Mouse (Mus musculus) limb, embryonic 11.5 days (tissue): ENCODE results near the gene 1700023F06Rik. TPM values are rescaled to one million over a fixed set of nuclear protein-coding genes. Genes with fewer than 3 reads are reported as not detected.
"Not testable (repeated sequence)": the region's sequence is repeated elsewhere in the genome, so short reads cannot be mapped to it uniquely, and the experiment has no call there.

Source experiments
- ATAC-seq: fragments of 200-750 bp; cut with Nextera tagmentation; 2 replicates; pipeline ENCODE4 v1.8.0; 2017; ENCODE audit warnings: low read depth; ENCODE audit not compliant: insufficient number of reproducible peaks, low FRiP score, low TSS enrichment
- DNase-seq: peaks from one replicate; pipeline ENCODE4 v3.0.0-alpha.2; 2015; ENCODE audit warnings: low spot score
- H3K27ac ChIP-seq: fragments of 300-500 bp; sonication (generic); replicated peaks from 2 replicates; pipeline ENCODE4 v1.5.1; 2014; ENCODE audit warnings: low read depth, mild to moderate bottlenecking, low read length
- H3K27me3 ChIP-seq: fragments of 300-500 bp; sonication (generic); 2 replicates; pipeline ENCODE4 v1.6.1; 2014; ENCODE audit warnings: mild to moderate bottlenecking, low read length, mixed read lengths; ENCODE audit not compliant: control insufficient read depth, insufficient read depth
- H3K36me3 ChIP-seq: fragments of 300-500 bp; sonication (generic); 2 replicates; pipeline ENCODE4 v1.6.1; 2014; ENCODE audit warnings: mild to moderate bottlenecking, low read length, moderate library complexity, mixed read lengths; ENCODE audit not compliant: control insufficient read depth, insufficient read depth
- H3K4me1 ChIP-seq: fragments of 300-500 bp; sonication (generic); 2 replicates; pipeline ENCODE4 v1.6.1; 2014; ENCODE audit warnings: low read length, mixed read lengths; ENCODE audit not compliant: control insufficient read depth, insufficient read depth
- H3K4me2 ChIP-seq: fragments of 300-500 bp; sonication (generic); 2 replicates; pipeline ENCODE4 v1.6.1; 2014; ENCODE audit warnings: low read depth, mild to moderate bottlenecking, moderate library complexity; ENCODE audit not compliant: severe bottlenecking
- H3K4me3 ChIP-seq: fragments of 300-500 bp; sonication (generic); 2 replicates; pipeline ENCODE4 v1.5.1; 2014; ENCODE audit warnings: low read depth, low read length
- H3K9ac ChIP-seq: fragments of 300-500 bp; sonication (generic); 2 replicates; pipeline ENCODE4 v1.6.1; 2014; ENCODE audit warnings: mild to moderate bottlenecking, low read length
- H3K9me3 ChIP-seq: fragments of 300-500 bp; sonication (generic); 2 replicates; pipeline ENCODE4 v1.6.1; 2016; ENCODE audit warnings: low read length; ENCODE audit not compliant: control insufficient read depth
- WGBS: fragments of 180-500 bp; shearing (Covaris S2); extraction: QIAGEN DNeasy Blood & Tissue Kit; methylation state at CpG from one replicate; pipeline ENCODE4 v1.1.7; 2014; 5-methylcytosine and 5-hydroxymethylcytosine counted together
- polyA plus RNA-seq: library from polyadenylated mRNA; unstranded; fragments of >200 nt; fragmentation: Nextera tagmentation; extraction: Ambion mirVana; gene quantifications from 2 replicates; pipeline ENCODE4 v1.2.1, GENCODE M21; 2014

The 1700023F06Rik gene
- polyA plus RNA-seq, 1 experiment from 2014 or later: 0.48 TPM

DNA sequence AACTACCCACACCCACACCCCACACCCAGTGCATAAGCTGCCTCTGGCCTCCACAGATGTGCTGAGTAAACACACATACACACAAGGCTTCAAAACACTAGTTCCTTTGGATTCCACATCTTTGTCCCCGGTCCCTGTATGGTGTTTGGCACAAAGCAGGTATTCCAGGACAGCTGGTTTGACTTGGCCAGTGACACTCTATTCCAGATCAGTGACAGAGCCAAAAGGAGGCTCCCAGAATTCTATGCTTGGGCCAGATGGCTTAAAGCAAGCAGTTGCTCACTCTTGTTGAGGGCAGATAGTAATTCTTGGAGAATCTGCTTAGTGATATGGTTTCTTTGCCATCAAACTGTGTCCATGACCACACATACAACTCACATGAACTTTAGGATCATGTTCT is 26.1 kb upstream of the 1700023F06Rik start:
- DNase-seq (no peak), ATAC-seq (no peak)
- Histone ChIP-seq H3K4me1 (peaks cover 4% of the 10 kb centered on the region; the same call in 1 of the 2 replicates), H3K27me3 (no peaks in the 10 kb centered on the region), H3K36me3 (peaks cover 4% of the 10 kb centered on the region; the same call in 1 of the 2 replicates), H3K9ac (no peak overlapping the region), H3K4me2 (no peak overlapping the region), H3K4me3 (no peak overlapping the region), H3K27ac (no peak overlapping the region), H3K9me3 (no peaks in the 10 kb centered on the region)
- WGBS: 89% methylated on average over 1 of the region's 1 CpGs

DNA sequence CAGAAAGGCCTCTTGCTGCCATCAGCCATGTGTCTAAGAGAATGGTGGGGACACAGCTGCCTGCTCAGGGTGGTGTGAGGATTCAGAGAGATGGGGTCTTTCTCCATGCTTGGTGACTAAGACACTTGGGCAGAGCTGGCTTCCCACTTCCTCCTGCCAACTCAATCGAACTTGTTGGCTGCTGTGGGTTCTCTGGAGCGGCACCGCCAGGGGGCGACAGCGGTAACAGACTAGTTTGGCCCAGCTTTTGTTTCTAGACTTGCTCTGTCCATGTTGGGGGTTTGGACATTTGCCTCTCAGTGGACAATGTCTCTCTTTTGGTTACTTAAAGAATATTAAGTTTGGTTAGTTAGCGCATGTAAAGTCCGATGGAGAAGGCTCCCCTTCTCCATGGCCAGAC is 24.6 kb upstream of the 1700023F06Rik start:
- no peak overlapping the region for H3K27ac ChIP-seq
- H3K4me2 ChIP-seq: no peak overlapping the region
- H3K4me1 ChIP-seq: peaks cover 4% of the 10 kb centered on the region; the same call in 1 of the 2 replicates
- 32% methylated on average over 7 of the region's 7 CpGs for WGBS
- no peaks in the 10 kb centered on the region for H3K9me3 ChIP-seq
- peaks cover 2% of the 10 kb centered on the region; the same call in 1 of the 2 replicates for H3K36me3 ChIP-seq
- H3K27me3 ChIP-seq: no peaks in the 10 kb centered on the region
- DNase-seq (peak; percentile 83), ATAC-seq (no peak)
- no peak overlapping the region for H3K4me3 ChIP-seq
- H3K9ac ChIP-seq: no peak overlapping the region; the same call in 1 of the 2 replicates

DNA sequence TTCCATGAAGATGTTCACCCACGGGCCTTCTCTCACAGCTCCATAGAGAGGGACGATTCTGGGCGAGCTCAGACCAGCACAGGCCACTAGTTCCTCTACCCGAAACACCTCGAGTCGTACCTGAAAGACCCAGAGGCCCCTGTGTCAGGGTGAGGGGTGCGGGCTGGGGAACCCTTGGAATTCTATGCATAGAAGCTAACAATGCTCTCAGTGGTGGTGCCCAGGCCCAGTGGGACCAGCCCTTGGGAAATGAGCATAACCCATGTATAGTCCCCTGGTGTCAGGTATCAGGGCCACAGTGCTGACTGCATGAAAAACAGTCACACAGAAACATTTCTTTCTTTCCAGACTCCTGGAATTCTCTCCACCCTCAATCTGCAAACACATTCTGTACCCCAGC is 23.0 kb upstream of the 1700023F06Rik start:
- Histone ChIP-seq H3K9me3 (no peaks in the 10 kb centered on the region), H3K27ac (no peak overlapping the region), H3K4me1 (peaks cover 4% of the 10 kb centered on the region; the same call in 1 of the 2 replicates), H3K9ac (no peak overlapping the region), H3K4me3 (no peak overlapping the region), H3K36me3 (peaks cover 2% of the 10 kb centered on the region; the same call in 1 of the 2 replicates), H3K27me3 (no peaks in the 10 kb centered on the region), H3K4me2 (no peak overlapping the region)
- ATAC-seq (no peak), DNase-seq (no peak)
- WGBS: 91% methylated on average over 7 of the region's 7 CpGs

DNA sequence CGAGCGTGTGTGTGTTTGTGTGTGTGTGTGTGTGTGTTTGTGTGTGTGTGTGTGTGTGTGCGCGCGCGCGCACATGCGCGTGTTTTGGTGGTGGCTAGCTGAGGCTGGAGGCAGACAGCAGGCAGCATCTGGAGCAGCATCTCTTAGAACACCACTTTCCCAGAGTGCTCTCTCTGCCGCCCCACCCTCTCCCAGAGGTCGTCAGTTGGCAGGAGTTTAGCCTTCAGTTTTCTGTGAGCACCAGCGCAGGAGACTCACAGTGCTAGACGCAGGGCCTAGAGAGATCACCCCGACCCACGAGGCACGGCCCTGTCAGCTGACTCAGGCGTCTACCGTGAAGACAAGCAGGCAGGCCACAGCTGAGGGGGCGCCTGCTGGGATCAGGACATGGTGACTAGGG is 22.3 kb upstream of the 1700023F06Rik start:
- DNase-seq (no peak), ATAC-seq (no peak)
- Histone ChIP-seq H3K27me3 (no peaks in the 10 kb centered on the region), H3K4me1 (peaks cover 4% of the 10 kb centered on the region; the same call in 1 of the 2 replicates), H3K27ac (no peak overlapping the region), H3K4me3 (no peak overlapping the region), H3K36me3 (peaks cover 2% of the 10 kb centered on the region; the same call in 1 of the 2 replicates), H3K4me2 (no peak overlapping the region), H3K9ac (no peak overlapping the region), H3K9me3 (no peaks in the 10 kb centered on the region)
- WGBS: 89% methylated on average over 19 of the region's 19 CpGs

DNA sequence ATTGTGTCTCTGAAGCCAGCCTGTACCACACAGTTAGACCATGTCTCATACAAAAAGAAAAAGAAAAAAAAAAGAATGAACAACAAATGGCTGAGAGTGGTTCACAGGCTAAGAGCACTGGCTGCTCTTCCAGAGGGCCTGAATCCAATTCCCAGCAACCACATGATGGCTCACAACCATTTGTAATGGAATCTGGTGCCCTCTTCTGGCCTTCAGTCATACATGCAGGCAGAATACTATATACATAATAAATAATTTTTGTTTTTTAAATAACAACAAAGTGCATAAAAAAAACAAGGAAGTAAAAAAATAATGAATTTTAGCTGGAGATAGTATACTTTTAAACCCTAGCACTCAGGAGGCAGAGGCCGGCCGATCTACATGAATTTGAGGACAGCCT is 21.2 kb upstream of the 1700023F06Rik start:
- no peak overlapping the region for H3K27ac ChIP-seq
- no peak overlapping the region for H3K4me3 ChIP-seq
- H3K27me3 ChIP-seq: no peaks in the 10 kb centered on the region
- ATAC-seq: no peak
- no peaks in the 10 kb centered on the region for H3K9me3 ChIP-seq
- WGBS: 94% methylated on average over 2 of the region's 2 CpGs
- H3K4me2 ChIP-seq: no peak overlapping the region
- no peak for DNase-seq
- H3K4me1 ChIP-seq: peaks cover 7% of the 10 kb centered on the region; the same call in 1 of the 2 replicates
- H3K9ac ChIP-seq: no peak overlapping the region
- H3K36me3 ChIP-seq: peaks cover 2% of the 10 kb centered on the region; the same call in 1 of the 2 replicates

DNA sequence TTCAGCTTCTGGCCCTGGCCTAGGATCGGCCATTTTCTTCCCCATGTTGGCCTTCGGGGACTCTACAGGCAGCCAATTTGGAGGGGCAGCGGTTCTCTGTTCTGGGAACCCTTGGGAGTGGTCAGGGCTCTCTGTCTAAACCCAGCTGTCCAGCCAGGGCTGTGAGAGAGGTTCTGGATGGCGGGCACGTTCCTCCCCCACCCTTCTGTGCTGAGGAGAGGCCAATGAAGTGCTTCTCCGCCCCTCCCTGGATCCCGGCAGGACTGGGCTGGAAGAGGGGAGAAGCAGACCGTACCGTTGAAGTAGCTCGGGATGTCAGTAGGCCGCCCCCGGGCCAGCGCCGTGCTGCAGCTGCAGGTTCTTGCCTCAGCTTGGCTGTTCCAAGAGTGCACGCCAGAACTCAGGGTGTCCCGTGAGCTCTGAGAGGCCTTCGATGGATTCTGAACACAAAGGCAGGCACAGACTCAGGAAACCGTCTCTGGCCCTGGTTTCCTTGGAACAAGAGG is 15.6 kb upstream of the 1700023F06Rik start:
- no peaks in the 10 kb centered on the region for H3K27me3 ChIP-seq
- WGBS: 64% methylated on average over 18 of the region's 18 CpGs
- H3K27ac ChIP-seq: no peak overlapping the region
- H3K4me2 ChIP-seq: no peak overlapping the region
- H3K4me3 ChIP-seq: no peak overlapping the region
- no peaks in the 10 kb centered on the region; the same call in 1 of the 2 replicates for H3K36me3 ChIP-seq
- no peak overlapping the region for H3K9ac ChIP-seq
- no peak for ATAC-seq
- H3K9me3 ChIP-seq: no peaks in the 10 kb centered on the region
- 0 out of 2 replicates have a peak, but pooled peaks cover 3% of the 10 kb centered on the region for H3K4me1 ChIP-seq
- DNase-seq: no peak

- no peak overlapping the region for H3K9ac ChIP-seq
- ATAC-seq (no peak), DNase-seq (no peak)
- no peaks in the 10 kb centered on the region for H3K27me3 ChIP-seq
- H3K36me3 ChIP-seq: no peaks in the 10 kb centered on the region; the same call in 1 of the 2 replicates
- H3K4me1 ChIP-seq: peaks cover 5% of the 10 kb centered on the region; the same call in 1 of the 2 replicates
- no peak overlapping the region for H3K4me2 ChIP-seq
- 90% methylated on average over 10 of the region's 10 CpGs for WGBS
- no peak overlapping the region for H3K27ac ChIP-seq
- H3K4me3 ChIP-seq: no peak overlapping the region
- H3K9me3 ChIP-seq: no peaks in the 10 kb centered on the region
Observed at GRCm38 (mm10) chr11:103223444-103223843, 15.1 kb upstream of the 1700023F06Rik start.

GRCm38 (mm10) chr11:103222718-103223117 is 14.4 kb upstream of the 1700023F06Rik start:
- DNase-seq, H3K4me2 ChIP-seq, H3K4me1 ChIP-seq, H3K4me3 ChIP-seq, H3K36me3 ChIP-seq, H3K9ac ChIP-seq, H3K27me3 ChIP-seq, H3K9me3 ChIP-seq, H3K27ac ChIP-seq, ATAC-seq: not testable (repeated sequence)
- 87% methylated on average over 4 of the region's 4 CpGs for WGBS

DNA sequence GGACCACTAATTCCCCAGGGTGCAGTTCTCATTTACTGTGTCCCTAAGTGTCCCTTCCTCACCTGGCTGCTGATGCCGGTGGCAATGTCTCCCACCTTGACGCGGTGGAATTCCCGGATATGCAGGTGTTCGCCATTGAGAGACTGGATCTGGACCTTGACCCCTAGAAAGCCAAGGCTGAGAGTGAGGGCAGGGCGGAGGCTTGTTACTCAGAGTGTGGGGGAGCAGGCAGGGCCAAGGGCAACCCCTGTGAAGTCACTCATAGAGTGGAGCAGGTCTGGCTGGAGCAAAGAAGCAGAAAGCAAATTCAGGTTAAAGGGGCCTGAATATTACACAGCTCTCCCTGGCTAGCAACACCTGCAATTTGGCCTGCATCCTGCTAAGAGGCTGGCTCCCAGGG is 13.1 kb upstream of the 1700023F06Rik start:
- Histone ChIP-seq H3K4me2 (no peak overlapping the region), H3K9ac (no peak overlapping the region), H3K27me3 (no peaks in the 10 kb centered on the region), H3K27ac (no peak overlapping the region), H3K4me3 (no peak overlapping the region), H3K4me1 (peaks cover 9% of the 10 kb centered on the region), H3K9me3 (no peaks in the 10 kb centered on the region), H3K36me3 (no peaks in the 10 kb centered on the region; the same call in 1 of the 2 replicates)
- DNase-seq: no peak
- WGBS: 88% methylated on average over 6 of the region's 6 CpGs
- no peak for ATAC-seq
